Mouse (Mus musculus) neural tube, embryonic 13.5 days (tissue): ENCODE data around the gene Ccdc8. TPM values are rescaled to one million over a fixed set of nuclear protein-coding genes. Genes with fewer than 3 reads are reported as not detected.

Source experiments
- ATAC-seq: fragments of 200-750 bp; cut with Nextera tagmentation; 2 replicates; pipeline ENCODE4 v1.8.0; 2017; ENCODE audit warnings: low read depth, mild to moderate bottlenecking, moderate TSS enrichment, moderate library complexity
- H3K27ac ChIP-seq: fragments of 300-500 bp; sonication (generic); replicated peaks from 2 replicates; pipeline ENCODE4 v1.5.1; 2015; ENCODE audit warnings: moderate library complexity, mild to moderate bottlenecking, inconsistent platforms
- H3K27me3 ChIP-seq: fragments of 300-500 bp; sonication (generic); 2 replicates; pipeline ENCODE4 v1.6.1; 2015; ENCODE audit warnings: mild to moderate bottlenecking, inconsistent platforms
- H3K36me3 ChIP-seq: fragments of 300-500 bp; sonication (generic); 2 replicates; pipeline ENCODE4 v1.6.1; 2015; ENCODE audit warnings: mild to moderate bottlenecking, inconsistent platforms
- H3K4me1 ChIP-seq: fragments of 300-500 bp; sonication (generic); replicated peaks from 2 replicates; pipeline ENCODE4 v1.6.1; 2015; ENCODE audit warnings: inconsistent platforms
- H3K4me2 ChIP-seq: fragments of 300-500 bp; sonication (generic); 2 replicates; pipeline ENCODE4 v1.6.1; 2015; ENCODE audit warnings: inconsistent platforms, mild to moderate bottlenecking, moderate library complexity
- H3K4me3 ChIP-seq: fragments of 300-500 bp; sonication (generic); 2 replicates; pipeline ENCODE4 v1.5.1; 2015; ENCODE audit warnings: mild to moderate bottlenecking, inconsistent platforms
- H3K9ac ChIP-seq: fragments of 300-500 bp; sonication (generic); 2 replicates; pipeline ENCODE4 v1.6.1; 2015; ENCODE audit warnings: moderate library complexity, mild to moderate bottlenecking, inconsistent platforms
- H3K9me3 ChIP-seq: fragments of 300-500 bp; sonication (generic); 2 replicates; pipeline ENCODE4 v1.6.1; 2016; ENCODE audit warnings: inconsistent platforms
- WGBS: fragments of 180-500 bp; shearing (Covaris S2); methylation state at CpG from one replicate; pipeline ENCODE4 v1.1.7; 2015; 5-methylcytosine and 5-hydroxymethylcytosine counted together
- polyA plus RNA-seq: library from polyadenylated mRNA; unstranded; fragments of >200 nt; fragmentation: Nextera tagmentation; extraction: Ambion mirVana; gene quantifications from 2 replicates; pipeline ENCODE4 v1.2.1, GENCODE M21; 2015

The Ccdc8 gene
- 6.6 and 7.6 TPM in 2 replicates for polyA plus RNA-seq

DNA sequence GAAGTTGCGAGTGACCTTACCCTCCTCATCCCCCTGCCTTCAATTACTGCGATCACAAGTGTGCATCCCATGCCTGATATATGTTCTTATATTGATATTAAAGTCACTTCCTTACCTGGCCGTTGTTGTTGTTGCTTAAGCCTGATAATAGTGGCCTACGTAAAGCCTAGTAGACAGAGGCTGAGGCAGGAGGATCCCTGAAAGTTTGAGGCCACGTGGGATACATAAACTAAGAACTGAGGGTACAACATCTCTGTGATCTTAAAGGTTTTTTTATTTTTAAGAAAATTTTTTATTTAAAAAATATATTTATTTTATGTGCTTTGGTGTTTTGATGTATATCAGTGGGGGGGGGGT lies at the start of gene Ccdc8:
TSS of gene Ccdc8 (plus strand) at position 258 of the 357 bp plus-strand sequence.
- H3K4me3 ChIP-seq, result peak within 1 kb of the TSS; percentile 43
- H3K9me3 ChIP-seq, result no peaks in the 10 kb centered on the region
- whole genome bisulfite sequencing, result 98% methylated on average over 5 of the region's 5 CpGs
- H3K4me1 ChIP-seq, result peaks cover 71% of the 10 kb centered on the region
- peak within 1 kb of the TSS; percentile 54 for H3K27ac ChIP-seq
- peak within 1 kb of the TSS; percentile 68; the same call in 1 of the 2 replicates for H3K9ac ChIP-seq
- H3K27me3 ChIP-seq, result no peaks in the 10 kb centered on the region
- H3K4me2 ChIP-seq, result peak within 1 kb of the TSS; percentile 53
- no peaks in the 10 kb centered on the region for H3K36me3 ChIP-seq
- ATAC-seq, result no peak

DNA sequence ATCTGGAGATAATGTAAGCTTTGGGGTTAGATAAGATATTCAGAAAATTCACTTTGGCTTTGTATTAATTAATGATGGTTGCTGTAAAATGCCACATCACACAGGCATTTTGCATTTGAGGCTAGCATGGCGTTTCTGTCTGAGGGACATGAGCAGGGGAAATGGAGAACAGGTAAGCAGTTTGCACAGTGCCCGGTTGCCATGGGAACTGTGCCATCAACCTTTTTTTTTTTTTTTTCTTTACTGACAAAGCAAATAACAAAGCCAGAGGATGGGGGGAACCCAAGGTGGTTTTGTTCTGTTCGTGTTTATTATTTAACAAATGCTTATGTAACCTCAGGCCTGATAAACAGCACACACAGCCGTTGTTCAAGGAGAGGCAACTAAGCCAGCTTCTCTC lies 49.6 kb upstream of the Ccdc8 start:
- Histone ChIP-seq H3K4me2 (no peak overlapping the region; the same call in 1 of the 2 replicates), H3K4me1 (peaks cover 78% of the 10 kb centered on the region), H3K27ac (peak overlapping the region; percentile 96)

GRCm38 (mm10) chr7:16944061-16944807 lies 48.3 kb upstream of the Ccdc8 start, which contains the start of gene Pnmal2:
Pnmal2 (plus strand) TSS chr7:16944682.
- Histone ChIP-seq H3K27ac (peak within 1 kb of the TSS; percentile 96), H3K4me2 (peak within 1 kb of the TSS; percentile 82), H3K4me1 (peaks cover 78% of the 10 kb centered on the region), H3K27me3 (peaks cover 23% of the 10 kb centered on the region), H3K36me3 (0 out of 2 replicates have a peak, but pooled peaks cover 9% of the 10 kb centered on the region), H3K9me3 (no peaks in the 10 kb centered on the region), H3K9ac (peak within 1 kb of the TSS; percentile 98), H3K4me3 (peak within 1 kb of the TSS; percentile 88)
- ATAC-seq, result peak; percentile 87
- whole genome bisulfite sequencing, result 8% methylated on average over 36 of the region's 36 CpGs

More for the DNA sequence above, 49.6 kb upstream of the Ccdc8 start:
- H3K9me3 ChIP-seq, result no peaks in the 10 kb centered on the region
- no peak for ATAC-seq
- peaks cover 16% of the 10 kb centered on the region for H3K27me3 ChIP-seq
- 46% methylated on average over 4 of the region's 4 CpGs for WGBS
- H3K4me3 ChIP-seq, result no peak overlapping the region
- no peaks in the 10 kb centered on the region for H3K36me3 ChIP-seq
- H3K9ac ChIP-seq, result no peak overlapping the region

DNA sequence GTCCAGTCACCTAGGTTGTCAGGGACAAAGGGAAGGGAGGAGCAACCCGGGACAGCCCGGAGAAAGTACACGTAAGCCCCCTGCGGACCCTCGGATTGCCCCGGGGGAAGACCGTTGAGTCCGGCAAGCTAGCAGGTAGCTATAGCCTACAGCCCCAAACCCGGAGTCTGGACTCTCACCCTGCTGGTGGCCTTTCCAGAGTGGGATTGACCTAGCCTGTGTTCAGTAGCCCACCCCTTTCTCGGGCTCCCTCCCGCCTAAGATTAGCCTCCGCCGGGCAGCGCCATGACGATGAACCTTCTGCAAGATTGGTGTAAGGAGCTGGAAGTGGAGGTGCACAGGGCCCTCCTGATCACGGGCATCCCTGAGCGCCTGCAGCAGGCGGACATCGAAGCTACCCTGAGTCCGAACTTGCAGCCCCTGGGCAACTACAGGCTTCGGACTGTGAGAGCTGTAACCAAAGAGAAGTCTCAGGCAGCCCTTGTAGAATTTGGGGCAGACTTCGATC lies 47.6 kb upstream of the Ccdc8 start:
- Histone ChIP-seq H3K27ac (peak overlapping the region; percentile 96), H3K4me2 (peak overlapping the region; percentile 82), H3K36me3 (0 out of 2 replicates have a peak, but pooled peaks cover 9% of the 10 kb centered on the region), H3K9ac (peak overlapping the region; percentile 98), H3K4me3 (peak overlapping the region; percentile 88), H3K27me3 (peaks cover 24% of the 10 kb centered on the region), H3K4me1 (peaks cover 79% of the 10 kb centered on the region), H3K9me3 (no peaks in the 10 kb centered on the region)
- WGBS, result 2% methylated on average over 22 of the region's 22 CpGs
- peak; percentile 4; the same call in 1 of the 2 replicates for ATAC-seq

DNA sequence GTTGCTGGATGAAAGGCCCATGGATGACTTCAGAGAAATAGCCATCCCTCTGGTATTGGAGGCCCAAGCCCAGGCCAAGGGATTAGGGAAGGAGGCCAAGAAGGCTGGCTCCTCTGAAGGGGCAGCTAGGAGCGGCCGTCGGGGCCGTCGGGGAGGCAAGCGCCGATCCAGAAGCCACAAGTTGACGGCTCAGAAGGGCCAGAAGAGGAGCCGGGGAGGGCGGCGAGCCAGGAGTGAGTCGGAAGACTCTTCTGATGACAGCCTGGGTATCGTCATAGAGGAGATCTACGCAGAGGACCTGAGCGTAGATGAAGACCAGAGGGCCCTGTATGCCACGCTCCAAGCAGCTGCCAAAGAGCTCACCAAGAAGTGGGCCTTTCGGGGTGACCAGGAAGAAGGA lies 47.1 kb upstream of the Ccdc8 start:
- H3K36me3 ChIP-seq, result 0 out of 2 replicates have a peak, but pooled peaks cover 9% of the 10 kb centered on the region
- H3K27ac ChIP-seq, result peak overlapping the region; percentile 96
- H3K4me2 ChIP-seq, result peak overlapping the region; percentile 82
- 9% methylated on average over 17 of the region's 17 CpGs for WGBS
- H3K9ac ChIP-seq, result peak overlapping the region; percentile 98
- H3K27me3 ChIP-seq, result peaks cover 24% of the 10 kb centered on the region
- peaks cover 79% of the 10 kb centered on the region for H3K4me1 ChIP-seq
- no peak for ATAC-seq
- H3K9me3 ChIP-seq, result no peaks in the 10 kb centered on the region
- H3K4me3 ChIP-seq, result peak overlapping the region; percentile 88

DNA sequence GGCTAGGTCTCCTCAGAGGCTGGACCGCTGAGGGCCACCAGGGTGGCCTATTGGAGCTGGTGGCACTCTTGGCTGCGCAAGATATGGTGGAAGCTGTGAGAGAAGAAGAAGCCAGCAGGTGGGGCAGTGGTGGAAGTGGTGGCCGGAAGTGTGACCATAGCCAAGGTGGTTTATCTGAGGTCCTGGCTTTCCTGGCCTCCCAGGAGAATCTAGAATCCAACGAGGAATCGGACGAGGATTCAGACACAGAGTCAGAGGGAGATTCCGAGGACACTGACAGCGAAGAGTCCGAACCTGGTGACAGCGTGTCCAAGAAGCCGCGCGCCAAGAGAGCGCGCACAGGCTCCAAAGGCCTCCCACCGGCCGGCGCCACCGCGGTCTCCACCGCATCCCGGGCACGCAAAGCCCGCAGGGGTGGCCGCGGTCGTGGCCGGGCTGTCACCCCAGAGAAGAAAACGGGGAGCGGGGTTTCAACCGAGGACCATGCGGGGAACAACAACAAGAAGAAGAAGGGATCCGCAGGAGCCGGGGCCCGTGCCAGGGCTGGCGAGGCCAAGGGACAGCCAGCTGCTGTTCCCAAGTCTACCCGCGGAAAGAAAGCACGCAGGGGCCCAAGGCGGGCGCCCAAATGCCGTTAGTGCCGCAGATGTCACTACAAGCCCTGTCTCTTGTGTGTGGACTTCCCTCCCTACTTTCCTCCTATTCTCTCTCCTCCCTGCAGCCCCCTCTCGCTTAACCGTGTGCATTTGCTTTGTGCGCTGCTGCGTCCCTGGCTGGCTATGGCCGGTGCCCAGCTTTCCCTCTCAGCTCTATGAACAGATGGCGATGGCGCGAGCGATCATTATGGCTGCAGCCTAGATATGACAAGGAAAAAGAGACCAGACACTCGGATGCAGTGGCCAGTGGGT lies 45.8 kb upstream of the Ccdc8 start:
- H3K4me3 ChIP-seq, result peak overlapping the region; percentile 88
- H3K27ac ChIP-seq, result peak overlapping the region; percentile 86
- H3K36me3 ChIP-seq, result 0 out of 2 replicates have a peak, but pooled peaks cover 9% of the 10 kb centered on the region
- peak overlapping the region; percentile 82 for H3K4me2 ChIP-seq
- H3K9me3 ChIP-seq, result no peaks in the 10 kb centered on the region
- H3K9ac ChIP-seq, result peak overlapping the region; percentile 98
- no peak for ATAC-seq
- peaks cover 85% of the 10 kb centered on the region for H3K4me1 ChIP-seq
- WGBS, result under 1% methylated on average over 53 of the region's 53 CpGs
- peaks cover 24% of the 10 kb centered on the region for H3K27me3 ChIP-seq

GRCm38 (mm10) chr7:16947349-16947895 lies 45.1 kb upstream of the Ccdc8 start:
- 0 out of 2 replicates have a peak, but pooled peaks cover 9% of the 10 kb centered on the region for H3K36me3 ChIP-seq
- H3K27ac ChIP-seq, result peak overlapping the region; percentile 86
- no peak for ATAC-seq
- WGBS, result 14% methylated on average over 20 of the region's 22 CpGs
- H3K9me3 ChIP-seq, result no peaks in the 10 kb centered on the region
- peaks cover 91% of the 10 kb centered on the region for H3K4me1 ChIP-seq
- peak overlapping the region; percentile 98 for H3K9ac ChIP-seq
- peak overlapping the region; percentile 88 for H3K4me3 ChIP-seq
- peaks cover 24% of the 10 kb centered on the region for H3K27me3 ChIP-seq
- H3K4me2 ChIP-seq, result peak overlapping the region; percentile 82

GRCm38 (mm10) chr7:16947959-16948361 lies 44.5 kb upstream of the Ccdc8 start:
- ATAC-seq, result 0 out of 2 replicates have a peak, but pooled peaks have one; percentile 0
- H3K27ac ChIP-seq, result peak overlapping the region; percentile 86
- WGBS, result 5% methylated on average over 4 of the region's 4 CpGs

DNA sequence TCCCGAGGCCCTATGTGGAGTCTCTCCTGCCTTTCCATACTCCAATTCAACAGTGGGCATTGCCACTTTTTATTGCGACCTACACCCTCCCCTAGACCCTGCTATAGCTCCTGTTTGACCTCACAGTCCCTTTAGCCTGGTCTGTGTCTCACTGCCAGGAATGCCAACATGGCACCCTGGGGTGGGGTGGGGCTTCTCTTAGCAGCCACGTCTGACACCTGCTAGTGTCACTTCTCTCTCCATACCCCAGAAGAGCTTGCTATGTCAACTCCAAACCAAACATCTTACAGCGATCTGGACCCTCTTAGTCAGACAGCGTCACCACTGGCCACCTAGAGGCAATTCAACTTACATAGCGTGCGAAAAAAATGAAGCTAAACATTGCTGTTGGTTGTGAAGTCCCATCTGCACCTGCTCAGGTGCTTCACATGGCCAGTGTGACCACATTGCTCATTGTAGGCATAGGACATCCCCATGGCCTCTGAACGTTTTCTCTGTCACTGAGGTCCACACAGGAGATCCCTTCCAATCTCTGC lies 43.5 kb upstream of the Ccdc8 start:
- Histone ChIP-seq H3K4me3 (peak overlapping the region; percentile 88), H3K27me3 (peaks cover 24% of the 10 kb centered on the region), H3K9me3 (no peaks in the 10 kb centered on the region), H3K4me2 (peak overlapping the region; percentile 82), H3K4me1 (peaks cover 79% of the 10 kb centered on the region), H3K9ac (peak overlapping the region; percentile 98), H3K27ac (peak overlapping the region; percentile 86; the same call in 1 of the 2 replicates), H3K36me3 (0 out of 2 replicates have a peak, but pooled peaks cover 9% of the 10 kb centered on the region)
- WGBS, result 47% methylated on average over 8 of the region's 8 CpGs
- no peak for ATAC-seq

More at GRCm38 (mm10) chr7:16947959-16948361, 44.5 kb upstream of the Ccdc8 start:
- peaks cover 89% of the 10 kb centered on the region for H3K4me1 ChIP-seq
- peaks cover 24% of the 10 kb centered on the region for H3K27me3 ChIP-seq
- H3K36me3 ChIP-seq, result 0 out of 2 replicates have a peak, but pooled peaks cover 9% of the 10 kb centered on the region
- peak overlapping the region; percentile 82 for H3K4me2 ChIP-seq
- peak overlapping the region; percentile 98 for H3K9ac ChIP-seq
- no peaks in the 10 kb centered on the region for H3K9me3 ChIP-seq
- peak overlapping the region; percentile 88 for H3K4me3 ChIP-seq

DNA sequence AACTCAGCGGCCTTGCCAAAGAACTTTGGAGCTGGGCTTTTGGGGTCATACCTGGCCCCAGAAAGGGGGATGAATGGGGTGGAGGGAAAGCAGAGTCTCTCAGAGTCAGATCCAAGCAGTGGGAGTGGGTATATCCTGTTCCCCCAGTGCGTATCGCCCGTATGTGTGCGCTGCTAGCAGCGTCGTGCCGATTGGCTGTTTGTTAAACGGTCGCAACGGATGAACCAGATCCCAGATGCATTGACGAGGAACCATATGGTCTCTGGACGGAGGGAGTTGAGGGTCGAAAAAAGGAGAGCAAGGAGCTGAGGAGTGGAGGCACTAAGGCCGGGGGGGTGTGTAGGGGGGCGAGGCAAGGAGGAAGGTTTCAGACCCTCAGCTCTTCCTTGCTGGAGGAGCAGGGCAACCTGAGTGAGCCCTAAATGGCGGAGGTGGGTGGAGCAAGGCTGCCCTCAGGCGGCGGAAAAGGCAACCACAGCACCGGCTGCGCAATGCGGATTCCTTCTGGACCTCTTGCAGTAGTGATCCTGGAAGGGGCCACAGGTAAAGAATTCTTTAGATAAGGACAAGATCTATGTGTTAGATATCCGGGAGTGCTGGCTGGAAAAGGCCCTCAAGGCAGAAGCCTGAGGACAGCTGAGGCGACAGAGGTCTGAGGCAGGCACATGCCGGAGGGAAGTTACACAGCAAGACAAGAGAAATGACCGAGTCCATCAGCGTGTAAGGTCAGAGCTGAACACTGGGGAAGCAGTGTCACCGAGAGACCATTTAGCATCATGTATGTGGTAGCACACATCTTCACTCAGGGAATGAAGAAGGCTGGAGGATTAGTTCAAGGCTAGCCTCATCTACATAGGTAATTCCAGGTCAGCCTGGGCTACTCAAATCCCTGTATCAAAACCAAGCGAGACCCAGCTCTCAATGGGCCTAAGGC lies 42.3 kb upstream of the Ccdc8 start:
- H3K4me3 ChIP-seq, result peak overlapping the region; percentile 88
- no peaks in the 10 kb centered on the region for H3K9me3 ChIP-seq
- H3K4me1 ChIP-seq, result peaks cover 71% of the 10 kb centered on the region
- H3K9ac ChIP-seq, result peak overlapping the region; percentile 98
- H3K4me2 ChIP-seq, result peak overlapping the region; percentile 82
- ATAC-seq, result peak; percentile 54
- H3K36me3 ChIP-seq, result 0 out of 2 replicates have a peak, but pooled peaks cover 9% of the 10 kb centered on the region
- H3K27ac ChIP-seq, result peak overlapping the region; percentile 77
- WGBS, result 11% methylated on average over 28 of the region's 29 CpGs
- peaks cover 24% of the 10 kb centered on the region for H3K27me3 ChIP-seq
